ENCODE assay signal across 21 mouse cellular contexts in the genomic region with DNA sequence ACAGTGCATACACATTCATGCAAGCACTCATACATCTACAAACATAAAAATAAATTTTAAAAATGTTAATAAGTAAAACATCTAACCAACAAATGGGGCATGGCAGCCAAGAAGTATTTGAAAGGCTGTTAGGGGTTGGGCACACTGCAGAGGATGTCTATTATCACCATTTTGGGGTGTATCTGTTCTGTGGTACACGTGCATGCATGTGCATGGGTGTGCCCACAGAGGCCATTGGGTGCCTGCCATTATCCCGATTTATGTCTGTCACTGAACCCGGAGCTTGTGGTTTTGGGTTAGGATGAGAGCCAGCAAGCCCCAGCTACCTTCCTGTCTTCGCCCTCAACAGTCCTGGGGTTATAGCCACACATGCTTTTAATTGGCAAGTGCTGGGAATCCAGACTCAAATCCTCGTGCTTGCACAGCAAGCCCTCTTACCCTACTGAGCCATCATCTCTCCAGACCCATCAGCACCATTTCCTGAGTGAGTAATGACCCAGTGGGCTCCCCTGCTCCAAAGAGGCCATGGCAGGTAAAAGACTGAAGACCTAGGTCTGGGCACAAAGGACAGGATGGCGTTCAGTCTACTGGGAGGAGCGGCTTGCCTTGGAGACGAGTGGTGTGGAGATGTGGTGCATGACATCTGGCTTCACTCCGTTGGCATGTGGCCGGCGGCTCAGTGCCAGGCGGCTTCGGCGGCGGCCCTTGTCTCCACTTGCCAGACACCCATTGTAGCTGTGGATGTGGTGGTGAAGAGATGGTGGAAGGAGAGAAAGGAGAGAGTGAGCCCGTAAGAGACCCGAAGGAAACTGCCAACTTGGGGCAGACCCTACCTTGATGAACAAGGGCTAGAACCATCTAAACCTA. TPM values are rescaled to one million over a fixed set of nuclear protein-coding genes. Genes with fewer than 3 reads are reported as not detected.
DNase-seq lines count a peak whose midpoint lies in the region; ATAC-seq and TF ChIP-seq lines count a peak whose summit lies in the region.
"Had no signal": no experiment of that assay in that cellular context is flagged by ENCODE, and none has a peak within 500 bp of the region (broad histone marks: within the 10 kb centered on the region; RNA-seq: fewer than 3 reads in every experiment).

No protein-coding gene starts in this region.

- H3K4me2 ChIP-seq in embryonic facial prominence, embryonic 14.5 days (ENCODE audit: low read depth, low read length): no peak overlapping the region
- H3K4me2 ChIP-seq: hindbrain, embryonic 12.5 days; liver, embryonic 13.5 days; lung, embryonic 15.5 days had no signal

- H3K9ac ChIP-seq in embryonic facial prominence, embryonic 14.5 days (ENCODE audit: low read depth, low read length): no peak overlapping the region
- H3K9ac ChIP-seq: hindbrain, embryonic 12.5 days; liver, embryonic 13.5 days; lung, embryonic 15.5 days had no signal

- H3K27ac ChIP-seq in embryonic facial prominence, embryonic 14.5 days (replicated peaks; ENCODE audit: low read depth, low read length): no peak overlapping the region
- H3K27ac ChIP-seq: gastrocnemius, adult 2 months; hindbrain, embryonic 12.5 days; liver, embryonic 13.5 days; lung, embryonic 15.5 days had no signal

- no peak for ATAC-seq in embryonic facial prominence, embryonic 14.5 days (ENCODE audit: low read depth)
- ATAC-seq in megakaryocyte, adult 5-6 weeks (ENCODE audit: poor library complexity, severe bottlenecking): no peak
- ATAC-seq: forebrain, embryonic 16.5 days; inflammation-experienced regulatory T-cells, adult 6 months; midbrain, embryonic 16.5 days had no signal

- H3K4me3 ChIP-seq in E14TG2a.4 (replicated peaks; ENCODE audit: low read length): peak overlapping the region; percentile 35
- no peak overlapping the region for H3K4me3 ChIP-seq in embryonic facial prominence, embryonic 14.5 days (ENCODE audit: low read depth, low read length)
- H3K4me3 ChIP-seq: gastrocnemius, adult 2 months; hindbrain, embryonic 12.5 days; liver, embryonic 13.5 days; lung, embryonic 15.5 days; megakaryocyte, embryonic 14.5 days had no signal

- no peak for TF ChIP-seq CTCF in E14TG2a.4 (conservative IDR thresholded peaks at IDR 0.05; ENCODE audit: low read length)

- no peaks in the 10 kb centered on the region; the same call in 1 of the 2 replicates for H3K36me3 ChIP-seq in E14TG2a.4 (ENCODE audit: insufficient read depth, low read length)
- H3K36me3 ChIP-seq in embryonic facial prominence, embryonic 14.5 days (ENCODE audit: control insufficient read depth, insufficient read depth, low read length): peaks cover 5% of the 10 kb centered on the region; the same call in 1 of the 2 replicates
- H3K36me3 ChIP-seq: G1E; liver, embryonic 13.5 days; lung, embryonic 15.5 days had no signal

- WGBS in embryonic facial prominence, embryonic 14.5 days: 76% methylated on average over 17 of the region's 17 CpGs

- peak; percentile 34 for DNase-seq in gastrocnemius, postnatal 14 days
- DNase-seq in gastrocnemius, postnatal 36 days: no peak
- peak; percentile 31 for DNase-seq in ZHBTc4 (ENCODE audit: low read depth, low spot score)
- DNase-seq in embryonic facial prominence, embryonic 14.5 days (ENCODE audit: low spot score): peak; percentile 48
- no peak for DNase-seq in liver
- DNase-seq in testis, postnatal 10 days (ENCODE audit: low spot score): no peak
- DNase-seq: adrenal gland, postnatal 14 days; gastrocnemius, adult 2 months; liver, embryonic 13.5 days; right cerebral cortex, postnatal 25 days; thymus, postnatal 14 days had no signal

- peaks cover 30% of the 10 kb centered on the region for H3K4me1 ChIP-seq in E14TG2a.4 (replicated peaks; ENCODE audit: low read depth, low read length)
- peaks cover 5% of the 10 kb centered on the region; the same call in 1 of the 2 replicates for H3K4me1 ChIP-seq in embryonic facial prominence, embryonic 14.5 days (ENCODE audit: control insufficient read depth, insufficient read depth, low read length)

- intact Hi-C loops in gastrocnemius, postnatal 14 days (cut with DNase I; ENCODE audit: low total_unique reads): no loop called here
- intact Hi-C loops in gastrocnemius, postnatal 36 days (cut with DNase I): no loop called here

- peaks cover 25% of the 10 kb centered on the region for H3K27me3 ChIP-seq in E14TG2a.4 (ENCODE audit: insufficient read depth, low read length)
- no peaks in the 10 kb centered on the region for H3K27me3 ChIP-seq in embryonic facial prominence, embryonic 14.5 days (replicated peaks; ENCODE audit: control insufficient read depth, insufficient read depth, low read length)

- H3K9me3 ChIP-seq in E14TG2a.4 (ENCODE audit: low read length): no peaks in the 10 kb centered on the region
- H3K9me3 ChIP-seq in embryonic facial prominence, embryonic 14.5 days (ENCODE audit: control insufficient read depth, low read length): no peaks in the 10 kb centered on the region
- H3K9me3 ChIP-seq: G1E; hindbrain, embryonic 12.5 days; liver, embryonic 13.5 days; lung, embryonic 15.5 days had no signal

RNA-seq across cellular contexts. Expression of a gene that starts 5.2 kb away (rescaled TPM):
- total RNA-seq in gastrocnemius, postnatal 14 days (2021): under 1 TPM; 0.60 to 0.96 TPM
- 1 to 10 TPM; 1.3 to 1.4 TPM for total RNA-seq in gastrocnemius, postnatal 36 days (2021)
- polyA plus RNA-seq in embryonic facial prominence, embryonic 14.5 days (2014; fragmentation: Nextera tagmentation; extraction: Ambion mirVana): 2.0 and 2.3 TPM in 2 replicates
- total RNA-seq in megakaryocyte, adult 5-6 weeks (2015): 0.49 TPM in 1 of 2 replicates, not detected in the other
- 0.51 and 0.85 TPM in 2 replicates for total RNA-seq in megakaryocyte, adult 5-6 weeks (2017)
- polyA plus RNA-seq: G1E had no signal

RNA-seq across cellular contexts. Expression of a gene that starts 9.6 kb away (rescaled TPM):
- total RNA-seq in gastrocnemius, postnatal 14 days (2021): 10 to 100 TPM; 25.8 to 28.4 TPM
- 10 to 100 TPM; 16.5 to 17.5 TPM for total RNA-seq in gastrocnemius, postnatal 36 days (2021)
- 78.8 and 95.0 TPM in 2 replicates for polyA plus RNA-seq in embryonic facial prominence, embryonic 14.5 days (2014; fragmentation: Nextera tagmentation; extraction: Ambion mirVana)
- total RNA-seq in megakaryocyte, adult 5-6 weeks (2015): 21.2 and 21.7 TPM in 2 replicates
- total RNA-seq in megakaryocyte, adult 5-6 weeks (2017): 36.1 and 44.4 TPM in 2 replicates

RNA-seq across cellular contexts. Expression of a gene that starts 24.3 kb away (rescaled TPM):
- 10 to 100 TPM; 51.5 to 52.3 TPM for total RNA-seq in gastrocnemius, postnatal 14 days (2021)
- total RNA-seq in gastrocnemius, postnatal 36 days (2021): 10 to 100 TPM; 56.3 to 58.7 TPM
- 104 and 109 TPM in 2 replicates for polyA plus RNA-seq in embryonic facial prominence, embryonic 14.5 days (2014; fragmentation: Nextera tagmentation; extraction: Ambion mirVana)
- 13.4 and 15.9 TPM in 2 replicates for total RNA-seq in megakaryocyte, adult 5-6 weeks (2015)
- total RNA-seq in megakaryocyte, adult 5-6 weeks (2017): 26.3 and 29.1 TPM in 2 replicates

RNA-seq across cellular contexts. Expression of a gene that starts 31.2 kb away (rescaled TPM):
- total RNA-seq in gastrocnemius, postnatal 14 days (2021): 1 to 10 TPM; 3.0 to 3.1 TPM
- 1 to 10 TPM; 1.6 to 2.4 TPM for total RNA-seq in gastrocnemius, postnatal 36 days (2021)
- polyA plus RNA-seq in embryonic facial prominence, embryonic 14.5 days (2014; fragmentation: Nextera tagmentation; extraction: Ambion mirVana): 4.2 and 5.6 TPM in 2 replicates
- total RNA-seq in megakaryocyte, adult 5-6 weeks (2015): 0.07 TPM in 1 of 2 replicates, not detected in the other
- 0.08 and 0.37 TPM in 2 replicates for total RNA-seq in megakaryocyte, adult 5-6 weeks (2017)

RNA-seq across cellular contexts. Expression of a gene that starts 52.4 kb away (rescaled TPM):
- total RNA-seq in gastrocnemius, postnatal 14 days (2021): not detected
- total RNA-seq in gastrocnemius, postnatal 36 days (2021): under 1 TPM in 1 of 2 experiments, not detected in 1; 0.07 TPM
- 0.07 TPM in 1 of 2 replicates, not detected in the other for polyA plus RNA-seq in embryonic facial prominence, embryonic 14.5 days (2014; fragmentation: Nextera tagmentation; extraction: Ambion mirVana)
- not detected in 2 replicates for total RNA-seq in megakaryocyte, adult 5-6 weeks (2015)
- not detected in 2 replicates for total RNA-seq in megakaryocyte, adult 5-6 weeks (2017)
- polyA plus RNA-seq: G1E; kidney, embryonic 14.5 days; liver, embryonic 13.5 days had no signal

Comparison
In these comparisons a context has a peak if more than half of its experiments do, and no peak if none do; other contexts are left out.
1. DNase-seq: peak in gastrocnemius, postnatal 14 days (single experiment), ZHBTc4 (single experiment) and embryonic facial prominence, embryonic 14.5 days (single experiment); none in gastrocnemius, postnatal 36 days (0 of 2), liver (single experiment) and testis, postnatal 10 days (single experiment).